Mouse (Mus musculus): ENCODE measurements at regions not wholly inside any gene's neighbourhood (a gene's known extent, or its start where the extent isn't known, plus 50 kb on each side); places are given as distances from the start of the nearest gene placed in this dataset.

- no peak for TF ChIP-seq FLI1 (IDR thresholded peaks at IDR 0.05; ENCODE audit: low read length)
- TF ChIP-seq GATA1 (IDR thresholded peaks at IDR 0.05; ENCODE audit: borderline replicate concordance, low read length), result no peak
Observed at GRCm38 (mm10) chr10:122578209-122579001, 100.2 kb upstream of the Ppm1h start.
